In genomic region chr11:118411271-118411670, GRCm38 (mm10) we compare ENCODE assay signal across 28 mouse cellular contexts. TPM values are rescaled to one million over a fixed set of nuclear protein-coding genes. Genes with fewer than 3 reads are reported as not detected.
DNase-seq lines count a peak whose midpoint lies in the region; ATAC-seq and TF ChIP-seq lines count a peak whose summit lies in the region.
"Had no signal": no experiment of that assay in that cellular context is flagged by ENCODE, and none has a peak within 500 bp of the region (broad histone marks: within the 10 kb centered on the region; RNA-seq: fewer than 3 reads in every experiment).

No protein-coding gene starts in this region.

- WGBS in intestine, embryonic 16.5 days: 83% methylated on average over 8 of the region's 8 CpGs
- WGBS in kidney, embryonic 15.5 days: 58% methylated on average over 8 of the region's 8 CpGs
- 93% methylated on average over 8 of the region's 8 CpGs for WGBS in lung, adult 2 months

- TF ChIP-seq POLR2A in lung, adult 2 months (IDR thresholded peaks at IDR 0.05; ENCODE audit: borderline replicate concordance, extremely low read depth, low read depth, low read length): no peak

- peaks cover 52% of the 10 kb centered on the region for H3K4me1 ChIP-seq in intestine, embryonic 16.5 days (ENCODE audit: control insufficient read depth, insufficient read depth, low read length)
- H3K4me1 ChIP-seq in kidney, embryonic 15.5 days: peaks cover 49% of the 10 kb centered on the region
- H3K4me1 ChIP-seq in lung, adult 2 months (ENCODE audit: control insufficient read depth, insufficient read depth, low read length): peaks cover 8% of the 10 kb centered on the region
- H3K4me1 ChIP-seq: midbrain, embryonic 10.5 days had no signal

- no peaks in the 10 kb centered on the region for H3K27me3 ChIP-seq in Patski
- no peaks in the 10 kb centered on the region for H3K27me3 ChIP-seq in intestine, embryonic 16.5 days (replicated peaks; ENCODE audit: control insufficient read depth, insufficient read depth, low read length)
- H3K27me3 ChIP-seq in kidney, embryonic 15.5 days: no peaks in the 10 kb centered on the region
- H3K27me3 ChIP-seq: CH12.LX; heart, embryonic 15.5 days; limb, embryonic 15.5 days; neural tube, embryonic 15.5 days had no signal

- in situ Hi-C loops in Patski (cut with MboI; ENCODE audit: low pct_unique_long_range_greater_than_20kb): no loop called here

- intact Hi-C loops in gastrocnemius, postnatal 36 days (cut with DNase I): no loop called here

- POLR2A ChIA-PET in Patski (lab: Charles Lee): interaction anchor here (0.5 kb wide), 1 partner anchor 1654 kb away, joined by 3 read pairs; no protein-coding TSS in a partner anchor

- H3K27ac ChIP-seq in intestine, embryonic 16.5 days (ENCODE audit: low read length): peak overlapping the region; percentile 95
- peak overlapping the region; percentile 78 for H3K27ac ChIP-seq in kidney, embryonic 15.5 days
- H3K27ac ChIP-seq: embryonic facial prominence, embryonic 10.5 days; heart, embryonic 15.5 days; hindbrain, embryonic 14.5 days; limb, embryonic 15.5 days; midbrain, embryonic 10.5 days; neural tube, embryonic 15.5 days had no signal

- no peak overlapping the region; the same call in none of the 2 replicates for H3K9ac ChIP-seq in intestine, embryonic 16.5 days (ENCODE audit: low read depth, low read length)
- H3K9ac ChIP-seq in kidney, embryonic 15.5 days: no peak overlapping the region
- H3K9ac ChIP-seq: forebrain, postnatal 0 days; heart, embryonic 15.5 days; hindbrain, embryonic 14.5 days; limb, embryonic 15.5 days; neural tube, embryonic 15.5 days had no signal

- no peak for DNase-seq in Patski (ENCODE audit: low read depth, low spot score)
- peak; percentile 63 to 71 for DNase-seq in kidney, postnatal 36 days
- no peak for DNase-seq in adrenal gland, adult 8-10 months
- DNase-seq in gastrocnemius, postnatal 36 days: no peak
- no peak for DNase-seq in lung, adult 2 months
- no peak for DNase-seq in cerebellum, adult 8-10 months
- DNase-seq: adrenal gland, postnatal 10 days; B cell, adult 2 months; cerebellum, adult 9-10 months; forebrain, postnatal 0 days; heart, postnatal 36 days; left cerebral cortex, postnatal 4 days; right cerebral cortex, adult 18-20 months; right cerebral cortex, postnatal 4 days; thymus, postnatal 14 days had no signal

- H3K4me2 ChIP-seq in intestine, embryonic 16.5 days (ENCODE audit: low read depth, low read length): no peak overlapping the region
- H3K4me2 ChIP-seq in kidney, embryonic 15.5 days: no peak overlapping the region
- H3K4me2 ChIP-seq: heart, embryonic 15.5 days; hindbrain, embryonic 14.5 days; limb, embryonic 15.5 days; neural tube, embryonic 15.5 days had no signal

- H3K9me3 ChIP-seq in intestine, embryonic 16.5 days (ENCODE audit: control insufficient read depth, low read length): no peaks in the 10 kb centered on the region
- H3K9me3 ChIP-seq in kidney, embryonic 15.5 days (replicated peaks): no peaks in the 10 kb centered on the region
- H3K9me3 ChIP-seq: embryonic facial prominence, embryonic 10.5 days; heart, embryonic 15.5 days; limb, embryonic 15.5 days; midbrain, embryonic 10.5 days; neural tube, embryonic 15.5 days had no signal

- ATAC-seq in Patski: peak; percentile 15
- no peak for ATAC-seq in intestine, embryonic 16.5 days
- ATAC-seq in kidney, embryonic 15.5 days (replicated peaks; ENCODE audit: low FRiP score): peak; percentile 65; the same call in 1 of the 2 replicates
- ATAC-seq: activated CD4-positive, CD25-positive, alpha-beta regulatory T cell, adult 4 months; forebrain, postnatal 0 days; inflammation-experienced regulatory T-cells, adult 6 months; lung, postnatal 0 days had no signal

- CTCF ChIA-PET in Patski (lab: Charles Lee): interaction anchor here (3.8 kb wide), 1 partner anchor 32 kb away, joined by 14 read pairs; no protein-coding TSS in a partner anchor

- no peak overlapping the region for H3K4me3 ChIP-seq in intestine, embryonic 16.5 days (ENCODE audit: low read length)
- no peak overlapping the region for H3K4me3 ChIP-seq in kidney, embryonic 15.5 days (replicated peaks)
- no peak overlapping the region for H3K4me3 ChIP-seq in lung, adult 2 months (replicated peaks; ENCODE audit: extremely low read depth, low read depth, low read length)
- H3K4me3 ChIP-seq: embryonic facial prominence, embryonic 10.5 days; heart, embryonic 15.5 days; limb, embryonic 15.5 days; midbrain, embryonic 10.5 days; neural tube, embryonic 15.5 days had no signal

- TF ChIP-seq CTCF in Patski (IDR thresholded peaks at IDR 0.05): no peak
- TF ChIP-seq CTCF in lung, adult 2 months (IDR thresholded peaks at IDR 0.05; ENCODE audit: insufficient read depth, low read length): no peak

- peaks cover 6% of the 10 kb centered on the region for H3K36me3 ChIP-seq in intestine, embryonic 16.5 days (ENCODE audit: control insufficient read depth, insufficient read depth, low read length)
- peaks cover 79% of the 10 kb centered on the region for H3K36me3 ChIP-seq in kidney, embryonic 15.5 days

RNA-seq across cellular contexts. Expression of gene Cant1, which starts 7.6 kb away (rescaled TPM):
- 49.4 TPM for polyA plus RNA-seq in Patski (2021)
- polyA plus RNA-seq in intestine, embryonic 16.5 days (2015; fragmentation: Nextera tagmentation; extraction: Ambion mirVana): 38.7 and 44.1 TPM in 2 replicates
- 26.7 and 32.9 TPM in 2 replicates for polyA plus RNA-seq in kidney, embryonic 15.5 days (2015; fragmentation: Nextera tagmentation; extraction: Ambion mirVana)
- total RNA-seq in adrenal gland, adult 8-10 months (2022): 10 to 100 TPM; 36.8 to 39.6 (median 37.9) TPM
- total RNA-seq in gastrocnemius, postnatal 36 days (2021): 1 to 10 TPM; 9.4 to 9.7 TPM
- polyA plus RNA-seq in lung, adult 2 months (2012; rRNA removed): 55.9 and 61.9 TPM in 2 replicates

RNA-seq across cellular contexts. Expression of gene Lgals3bp, which starts 9.4 kb away (rescaled TPM):
- polyA plus RNA-seq in Patski (2021): 113 TPM
- 226 and 234 TPM in 2 replicates for polyA plus RNA-seq in intestine, embryonic 16.5 days (2015; fragmentation: Nextera tagmentation; extraction: Ambion mirVana)
- polyA plus RNA-seq in kidney, embryonic 15.5 days (2015; fragmentation: Nextera tagmentation; extraction: Ambion mirVana): 13.6 and 18.2 TPM in 2 replicates
- 100 to 1,000 TPM in 2 of 4 experiments, 10 to 100 TPM in 2; 88.8 to 112 (median 98.8) TPM for total RNA-seq in adrenal gland, adult 8-10 months (2022)
- total RNA-seq in gastrocnemius, postnatal 36 days (2021): 10 to 100 TPM; 13.0 to 19.2 TPM
- polyA plus RNA-seq in lung, adult 2 months (2012; rRNA removed): 259 and 311 TPM in 2 replicates

RNA-seq across cellular contexts. Expression of gene C1qtnf1, which starts 16.7 kb away (rescaled TPM):
- 11.2 TPM for polyA plus RNA-seq in Patski (2021)
- 7.1 and 7.3 TPM in 2 replicates for polyA plus RNA-seq in intestine, embryonic 16.5 days (2015; fragmentation: Nextera tagmentation; extraction: Ambion mirVana)
- 5.9 and 7.2 TPM in 2 replicates for polyA plus RNA-seq in kidney, embryonic 15.5 days (2015; fragmentation: Nextera tagmentation; extraction: Ambion mirVana)
- total RNA-seq in adrenal gland, adult 8-10 months (2022): 10 to 100 TPM; 20.4 to 26.2 (median 24.3) TPM
- total RNA-seq in gastrocnemius, postnatal 36 days (2021): 1 to 10 TPM; 9.3 to 9.7 TPM
- 17.9 and 21.8 TPM in 2 replicates for polyA plus RNA-seq in lung, adult 2 months (2012; rRNA removed)
- polyA plus RNA-seq: activated CD4-positive, CD25-positive, alpha-beta regulatory T cell, adult 4 months; inflammation-experienced regulatory T-cells, adult 6 months had no signal

RNA-seq across cellular contexts. Expression of gene Timp2, which starts 55.7 kb away (rescaled TPM):
- 459 TPM for polyA plus RNA-seq in Patski (2021)
- 30.9 and 45.1 TPM in 2 replicates for polyA plus RNA-seq in intestine, embryonic 16.5 days (2015; fragmentation: Nextera tagmentation; extraction: Ambion mirVana)
- 84.4 and 87.7 TPM in 2 replicates for polyA plus RNA-seq in kidney, embryonic 15.5 days (2015; fragmentation: Nextera tagmentation; extraction: Ambion mirVana)
- 100 to 1,000 TPM in 3 of 4 experiments, 10 to 100 TPM in 1; 95.5 to 261 (median 186) TPM for total RNA-seq in adrenal gland, adult 8-10 months (2022)
- 10 to 100 TPM; 73.9 to 92.0 TPM for total RNA-seq in gastrocnemius, postnatal 36 days (2021)
- polyA plus RNA-seq in lung, adult 2 months (2012; rRNA removed): 353 and 397 TPM in 2 replicates
- total RNA-seq: MEL had no signal

Comparison
In these comparisons a context has a peak if more than half of its experiments do, and no peak if none do; other contexts are left out.
1. DNase-seq: peak in kidney, postnatal 36 days (2 of 2); none in Patski (single experiment), adrenal gland, adult 8-10 months (single experiment), gastrocnemius, postnatal 36 days (0 of 2), lung, adult 2 months (single experiment) and cerebellum, adult 8-10 months (single experiment).